Mouse (Mus musculus) left cerebral cortex, postnatal 36 days (tissue): ENCODE results near the gene Cd38. TPM values are rescaled to one million over a fixed set of nuclear protein-coding genes. Genes with fewer than 3 reads are reported as not detected.

ENCODE experiments used
- DNase-seq, 2 experiments: peaks; one replicate each; pipeline ENCODE4 v3.0.0; 2021 to 2022; ENCODE audit warnings: low spot score in 2 of 2, mixed read lengths in 1 of 2
- intact Hi-C: fragments of 180-260 bp; cut with DNase I; formaldehyde crosslinking; loops from one replicate; pipeline ENCODE4 v1.15.1; 2025
- total RNA-seq, 2 experiments: library from RNA; stranded (reverse); gene quantifications; 2 replicates each; pipeline ENCODE4 v1.2.3; 2021

Cd38 gene
- total RNA-seq, 2 experiments from 2014 or later, result 2.2 TPM

DNA sequence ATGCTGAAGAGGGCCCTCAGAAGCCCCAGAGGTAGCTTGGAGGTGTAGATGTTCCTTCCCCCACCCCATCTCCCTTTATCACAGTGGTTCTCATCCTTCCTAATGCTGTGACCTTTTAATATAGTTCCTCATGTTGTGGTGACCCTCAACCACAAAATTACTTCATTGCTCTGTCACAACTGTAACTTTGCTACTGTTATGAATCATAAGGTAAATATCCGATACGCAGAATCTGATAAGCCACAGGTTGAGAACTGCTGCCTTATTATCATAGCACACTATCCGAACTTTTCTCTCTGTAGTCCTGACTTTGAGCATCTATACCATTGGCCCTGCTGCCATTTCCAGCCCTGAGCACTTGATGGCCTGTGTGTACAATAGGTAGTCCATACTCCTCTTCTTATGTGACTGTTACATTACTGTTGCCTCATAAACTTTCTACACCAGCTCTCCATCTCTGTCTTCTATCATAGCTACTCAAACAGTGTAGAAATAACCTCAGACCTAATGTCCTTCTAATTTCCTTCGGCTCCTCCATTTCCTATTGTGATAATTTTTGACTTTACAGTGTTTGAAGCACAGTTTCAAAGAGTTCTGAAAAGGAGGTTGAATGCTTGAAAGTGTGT, 47.0 kb downstream of the Cd38 start:
- intact Hi-C loops, result no loop called here
- DNase-seq, result no peak

DNA sequence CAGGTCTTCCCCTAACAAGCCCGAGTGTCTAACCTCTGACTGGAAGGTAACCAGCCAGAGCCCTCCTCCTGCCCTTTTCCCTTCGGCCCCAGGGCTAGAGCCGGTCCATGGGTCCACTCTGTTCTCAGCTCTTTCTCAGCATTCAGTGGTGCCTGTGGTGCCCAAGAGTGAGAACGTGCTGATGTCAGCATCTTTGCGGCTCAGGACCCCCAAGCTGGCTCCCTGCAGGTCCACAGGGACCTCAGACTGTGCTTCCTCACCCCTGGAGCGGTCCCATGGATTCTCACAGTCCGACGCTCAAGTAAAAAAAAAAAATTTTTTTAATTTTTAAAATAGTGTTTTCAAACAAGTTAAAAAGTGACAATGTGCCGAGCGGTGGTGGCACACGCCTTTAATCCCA, 53.5 kb downstream of the Cd38 start:
- intact Hi-C loops, result no loop called here

DNA sequence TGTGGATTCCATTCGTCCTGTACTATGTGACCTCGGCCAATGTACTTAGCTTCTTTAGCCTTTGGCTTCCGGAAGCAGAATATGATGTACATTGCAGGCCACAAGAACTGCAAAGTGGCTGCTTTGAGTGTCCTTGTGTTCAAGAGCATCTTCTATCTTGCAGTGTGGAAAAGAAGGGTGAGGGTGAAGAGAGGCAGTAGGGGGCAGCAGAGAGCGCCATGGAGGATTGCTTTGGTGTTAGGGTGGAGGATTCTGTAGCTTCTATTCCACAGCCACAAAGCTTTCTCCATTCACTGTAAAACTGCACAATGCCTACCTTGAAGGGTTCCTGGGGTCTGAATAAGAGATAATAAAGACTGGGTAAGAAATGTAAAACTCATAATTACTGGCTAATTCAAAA, 55.6 kb downstream of the Cd38 start:
- intact Hi-C loops, result no loop called here
- peak; percentile 58 to 60 for DNase-seq

More for the DNA sequence above, 53.5 kb downstream of the Cd38 start:
- no peak for DNase-seq

DNA sequence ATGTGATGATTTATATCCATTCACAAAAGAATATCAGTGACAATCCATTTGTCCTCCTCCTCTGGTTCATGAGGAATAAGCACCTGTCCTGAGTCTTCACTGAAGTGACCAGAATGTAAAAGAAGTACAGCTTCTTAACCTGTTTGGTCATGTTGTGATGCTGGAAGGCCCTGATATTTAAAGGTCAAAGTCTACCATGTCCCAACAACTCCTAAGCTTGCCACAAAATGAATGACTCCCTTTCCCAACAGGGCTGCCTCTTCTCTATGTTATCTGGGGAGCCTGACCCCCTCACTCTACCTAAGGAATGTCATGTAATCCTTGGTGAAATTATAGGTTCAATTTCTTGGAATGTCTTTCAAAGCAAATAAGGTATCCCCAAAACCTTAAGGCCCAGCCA, 59.4 kb downstream of the Cd38 start:
- intact Hi-C loops, result no loop called here
- DNase-seq, result no peak

GRCm38 (mm10) chr5:43933269-43933668, 64.9 kb downstream of the Cd38 start:
- DNase-seq, result no peak
- intact Hi-C loops, result no loop called here

DNA sequence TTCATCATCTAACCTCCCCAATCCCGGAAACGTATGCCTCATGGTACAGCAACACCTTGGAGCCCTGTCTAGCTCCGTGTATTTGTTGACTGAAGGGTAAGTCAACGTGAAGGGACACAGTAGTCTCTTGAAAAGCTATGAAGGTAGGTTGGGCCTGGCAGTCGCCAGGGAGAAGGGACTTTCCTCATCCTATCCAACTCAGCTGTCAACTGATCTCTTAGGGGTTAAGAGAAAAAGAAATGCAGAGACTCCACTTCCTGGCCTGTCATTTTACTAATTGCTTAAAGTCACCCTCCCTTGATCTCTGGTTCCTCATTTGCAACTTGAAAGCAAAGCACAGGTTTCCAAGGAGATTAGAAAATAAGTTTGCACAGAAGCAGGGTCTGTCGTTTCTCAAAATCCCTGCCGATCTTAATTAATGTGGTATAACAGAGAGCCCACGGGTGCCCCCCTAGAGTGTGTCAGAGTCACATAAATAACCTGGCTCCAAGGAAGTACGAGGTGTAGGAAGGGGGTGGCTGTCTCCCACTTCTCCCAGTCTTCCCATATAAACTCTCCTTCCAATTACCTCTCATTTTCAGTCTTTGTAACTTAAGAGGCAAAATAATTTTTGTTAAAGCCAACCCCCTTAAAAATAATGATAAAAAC, 79.1 kb downstream of the Cd38 start:
- intact Hi-C loops, result no loop called here
- no peak for DNase-seq

DNA sequence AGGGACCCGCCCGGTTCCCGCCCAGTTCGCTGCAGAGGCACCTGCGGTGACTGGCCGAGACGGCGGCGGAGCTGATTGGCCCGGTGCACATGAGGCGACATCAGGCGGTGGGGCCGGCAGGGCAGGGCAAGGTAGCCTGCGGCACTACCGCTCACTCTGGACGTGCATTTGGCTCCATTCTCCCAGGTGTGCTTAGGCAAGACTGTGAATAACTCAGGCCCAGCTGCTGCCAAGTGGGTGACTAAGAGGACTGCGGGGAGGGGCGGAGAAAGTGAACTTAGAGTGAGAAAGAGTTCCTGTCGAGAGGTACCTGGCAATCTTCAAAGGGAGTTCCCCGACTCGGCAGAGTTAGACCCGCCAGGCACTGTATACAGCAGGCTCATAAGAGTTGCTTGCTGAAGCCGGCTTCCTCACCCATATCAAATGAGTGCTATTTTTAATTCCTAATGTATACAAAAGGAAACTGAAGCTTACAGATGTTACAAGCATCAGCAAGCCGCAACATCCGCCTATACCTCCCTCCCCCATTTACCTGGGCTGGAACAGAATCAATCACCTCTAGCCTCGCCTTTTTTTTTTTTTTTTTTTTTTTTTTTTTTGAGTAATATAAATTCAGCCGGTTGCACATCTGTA, 79.9 kb downstream of the Cd38 start:
- DNase-seq, result peak; percentile 12 to 17
- intact Hi-C loops, result no loop called here

GRCm38 (mm10) chr5:43948748-43949275, 80.5 kb downstream of the Cd38 start:
- DNase-seq, result no peak
- intact Hi-C loops, result no loop called here

- intact Hi-C loops, result no loop called here
- DNase-seq, result no peak
Measured at GRCm38 (mm10) chr5:43953241-43953640, 84.9 kb downstream of the Cd38 start.

DNA sequence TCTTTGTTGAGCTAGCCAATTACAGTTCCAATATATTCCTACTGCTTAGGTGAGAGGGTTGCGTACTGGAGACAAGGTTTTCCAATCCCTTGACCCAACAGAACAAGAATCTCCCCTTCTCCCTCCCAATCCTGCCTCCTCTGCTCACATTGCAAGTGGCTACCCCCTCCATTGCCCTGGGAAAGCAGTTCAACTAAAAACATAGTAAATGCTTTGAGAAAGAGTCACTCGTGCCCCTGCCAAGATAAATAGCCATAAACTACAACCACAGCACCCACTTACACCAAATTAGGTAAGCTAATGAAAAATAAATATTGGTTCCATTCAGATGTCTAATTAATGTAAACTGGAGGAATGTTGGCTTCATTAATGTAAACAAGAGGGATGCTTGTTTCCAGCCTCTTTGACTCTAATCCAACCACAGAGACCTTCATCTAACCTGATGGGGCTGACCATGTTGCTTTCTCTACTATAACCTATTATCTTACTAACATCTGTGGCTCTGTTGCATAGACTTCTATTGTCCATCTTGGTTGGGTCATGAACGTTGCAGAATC, 91.6 kb downstream of the Cd38 start:
- no peak for DNase-seq
- intact Hi-C loops, result no loop called here

DNA sequence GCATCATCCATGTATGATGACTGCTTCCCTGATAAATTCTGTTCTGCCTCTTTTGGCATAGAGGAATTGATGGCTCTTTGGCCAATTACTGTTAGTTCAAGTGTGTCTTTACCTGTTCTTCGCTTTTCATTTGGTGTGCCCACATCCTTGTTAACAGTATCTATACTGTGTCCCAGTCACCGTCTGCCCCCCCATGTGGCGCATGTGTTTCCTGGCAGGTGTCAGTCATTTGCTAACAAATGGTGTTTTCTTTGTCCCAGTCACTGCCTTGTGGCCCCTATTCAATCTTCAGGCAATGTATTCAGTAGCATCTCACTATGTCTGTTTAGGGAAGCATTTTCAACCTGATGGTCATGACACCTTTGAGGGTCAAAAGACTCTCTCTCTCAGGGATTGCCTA, 92.7 kb downstream of the Cd38 start:
- no peak for DNase-seq
- intact Hi-C loops, result no loop called here

Other genes with a start within 250 kb of the Cd38 start
- 10 to 100 TPM; 16.0 to 17.9 TPM for gene Cc2d2a, start 206.2 kb upstream of the Cd38 start, total RNA-seq
- not detected for gene Bst1, start 49.7 kb upstream of the Cd38 start, total RNA-seq
- 10 to 100 TPM; 75.0 to 91.4 TPM for gene Fbxl5, start 46.9 kb upstream of the Cd38 start, total RNA-seq
- gene Gm7879, start 44.6 kb downstream of the Cd38 start, total RNA-seq, result 10 to 100 TPM; 11.4 to 13.5 TPM
- 1 to 10 TPM; 2.2 to 3.8 TPM for gene Fgfbp1, start 113.2 kb downstream of the Cd38 start, total RNA-seq
- 10 to 100 TPM; 23.6 to 24.2 TPM for gene Prom1, start 233.5 kb downstream of the Cd38 start, total RNA-seq